Mouse (Mus musculus) kidney, adult 9 months (tissue): ENCODE results near the gene Gm6268.

Experiments used
- DNase-seq: peaks from one replicate; pipeline ENCODE4 v3.0.0; 2022

Gene Gm6268

GRCm38 (mm10) chrX:36400980-36401379 is at the start of gene Gm6268:
Gm6268 (plus strand) TSS chrX:36401280.
- no peak for DNase-seq

GRCm38 (mm10) chrX:36352446-36352845 is 48.6 kb upstream of the Gm6268 start:
- DNase-seq, result peak; percentile 39

GRCm38 (mm10) chrX:36385340-36385739 is 15.7 kb upstream of the Gm6268 start:
- DNase-seq, result no peak

GRCm38 (mm10) chrX:36389971-36390370 is 11.1 kb upstream of the Gm6268 start:
- DNase-seq, result no peak

GRCm38 (mm10) chrX:36390503-36390902 is 10.6 kb upstream of the Gm6268 start:
- no peak for DNase-seq

- DNase-seq, result no peak
Measured at GRCm38 (mm10) chrX:36392672-36393071, 8.4 kb upstream of the Gm6268 start.

GRCm38 (mm10) chrX:36393279-36393678 is 7.8 kb upstream of the Gm6268 start:
- peak; percentile 2 for DNase-seq

GRCm38 (mm10) chrX:36402316-36402715 is 1.2 kb downstream of the Gm6268 start:
- no peak for DNase-seq

GRCm38 (mm10) chrX:36419153-36419552 is 18.1 kb downstream of the Gm6268 start:
- DNase-seq, result no peak

- DNase-seq, result peak; percentile 1
Measured at GRCm38 (mm10) chrX:36434993-36435392, 33.9 kb downstream of the Gm6268 start.

GRCm38 (mm10) chrX:36437932-36438331 is 36.9 kb downstream of the Gm6268 start:
- DNase-seq, result no peak
